Mouse (Mus musculus): ENCODE results near the gene Gm45902. TPM values are rescaled to one million over a fixed set of nuclear protein-coding genes. Genes with fewer than 3 reads are reported as not detected.

Gene Gm45902
- total RNA-seq, 2 experiments from 2014 or later: 10.5 to 14.7 TPM

Other genes starting within 250 kb of the Gm45902 start
- 9.7 and 11.7 TPM in 2 replicates for gene Nmt2, start 228.6 kb downstream of the Gm45902 start, total RNA-seq (2015; ENCODE audit: low replicate concordance)
- 13.8 and 15.3 TPM in 2 replicates for gene Nmt2, start 228.6 kb downstream of the Gm45902 start, total RNA-seq (2017; ENCODE audit: low replicate concordance)
- gene Rpp38, start 180.1 kb downstream of the Gm45902 start, total RNA-seq (2015; ENCODE audit: low replicate concordance): 2.5 and 5.8 TPM in 2 replicates
- 2.6 TPM in 1 of 2 replicates, not detected in the other for gene Rpp38, start 180.1 kb downstream of the Gm45902 start, total RNA-seq (2017; ENCODE audit: low replicate concordance)
- not detected in 2 replicates for gene Acbd7, start 176.6 kb downstream of the Gm45902 start, total RNA-seq (2015; ENCODE audit: low replicate concordance)
- not detected in 2 replicates for gene Acbd7, start 176.6 kb downstream of the Gm45902 start, total RNA-seq (2017; ENCODE audit: low replicate concordance)
- not detected in 2 replicates for gene Olah, start 115.6 kb downstream of the Gm45902 start, total RNA-seq (2015; ENCODE audit: low replicate concordance)
- not detected in 2 replicates for gene Olah, start 115.6 kb downstream of the Gm45902 start, total RNA-seq (2017; ENCODE audit: low replicate concordance)
- gene Meig1, start 90.1 kb downstream of the Gm45902 start, total RNA-seq (2015; ENCODE audit: low replicate concordance): not detected in 2 replicates
- not detected in 2 replicates for gene Meig1, start 90.1 kb downstream of the Gm45902 start, total RNA-seq (2017; ENCODE audit: low replicate concordance)
- 16.8 and 21.3 TPM in 2 replicates for gene Dclre1c, start 88.7 kb downstream of the Gm45902 start, total RNA-seq (2015; ENCODE audit: low replicate concordance)
- gene Dclre1c, start 88.7 kb downstream of the Gm45902 start, total RNA-seq (2017; ENCODE audit: low replicate concordance): 12.2 and 17.9 TPM in 2 replicates
- 14.8 and 15.5 TPM in 2 replicates for gene Suv39h2, start 37.8 kb downstream of the Gm45902 start, total RNA-seq (2015; ENCODE audit: low replicate concordance)
- 8.7 and 9.2 TPM in 2 replicates for gene Suv39h2, start 37.8 kb downstream of the Gm45902 start, total RNA-seq (2017; ENCODE audit: low replicate concordance)
- gene Hspa14, start within 50 bp of the Gm45902 start, total RNA-seq (2015; ENCODE audit: low replicate concordance): 57.8 and 72.1 TPM in 2 replicates
- 94.5 and 181 TPM in 2 replicates for gene Hspa14, start within 50 bp of the Gm45902 start, total RNA-seq (2017; ENCODE audit: low replicate concordance)
- not detected in 2 replicates for gene Cdnf, start 240 bp upstream of the Gm45902 start, total RNA-seq (2015; ENCODE audit: low replicate concordance)
- gene Cdnf, start 240 bp upstream of the Gm45902 start, total RNA-seq (2017; ENCODE audit: low replicate concordance): 0.39 TPM in 1 of 2 replicates, not detected in the other
- 155 and 288 TPM in 2 replicates for gene Fam107b, start 57.7 kb upstream of the Gm45902 start, total RNA-seq (2015; ENCODE audit: low replicate concordance)
- gene Fam107b, start 57.7 kb upstream of the Gm45902 start, total RNA-seq (2017; ENCODE audit: low replicate concordance): 101 and 104 TPM in 2 replicates

All from erythroid progenitor cell, adult 5-6 weeks (primary cell).